Mouse (Mus musculus) midbrain, embryonic 16.5 days (tissue): ENCODE results near the gene Tpsb2. TPM values are rescaled to one million over a fixed set of nuclear protein-coding genes. Genes with fewer than 3 reads are reported as not detected.

Experiments
- polyA plus RNA-seq: library from polyadenylated mRNA; unstranded; fragments of >200 nt; fragmentation: Nextera tagmentation; extraction: Ambion mirVana; gene quantifications from 2 replicates; pipeline ENCODE4 v1.2.1, GENCODE M21; 2015

Gene Tpsb2
- polyA plus RNA-seq, 1 experiment from 2014 or later: 0.23 TPM

Other genes with a start within 250 kb of the Tpsb2 start
- 0.38 TPM in 1 of 2 replicates, not detected in the other for gene Ptx4, start 245.5 kb upstream of the Tpsb2 start, polyA plus RNA-seq
- 33.6 and 36.1 TPM in 2 replicates for gene Clcn7, start 232.9 kb upstream of the Tpsb2 start, polyA plus RNA-seq
- not detected in 2 replicates for gene Ccdc154, start 203.8 kb upstream of the Tpsb2 start, polyA plus RNA-seq
- not detected in 2 replicates for gene Gm38655, start 190.8 kb upstream of the Tpsb2 start, polyA plus RNA-seq
- 33.7 and 33.8 TPM in 2 replicates for gene BC003965, start 181.8 kb upstream of the Tpsb2 start, polyA plus RNA-seq
- 18.3 and 19.2 TPM in 2 replicates for gene Unkl, start 177.9 kb upstream of the Tpsb2 start, polyA plus RNA-seq
- 99.8 and 114 TPM in 2 replicates for gene Gnptg, start 126.2 kb upstream of the Tpsb2 start, polyA plus RNA-seq
- gene Tsr3, start 126.1 kb upstream of the Tpsb2 start, polyA plus RNA-seq: 57.4 and 61.2 TPM in 2 replicates
- gene Baiap3, start 109.9 kb upstream of the Tpsb2 start, polyA plus RNA-seq: 30.2 and 38.1 TPM in 2 replicates
- 489 and 542 TPM in 2 replicates for gene Ube2i, start 91.7 kb upstream of the Tpsb2 start, polyA plus RNA-seq
- gene Prss34, start 67.9 kb upstream of the Tpsb2 start, polyA plus RNA-seq: not detected in 2 replicates
- not detected in 2 replicates for gene Prss28, start 57.7 kb upstream of the Tpsb2 start, polyA plus RNA-seq
- not detected in 2 replicates for gene Prss29, start 47.7 kb upstream of the Tpsb2 start, polyA plus RNA-seq
- not detected in 2 replicates for gene Tpsab1, start 20.7 kb upstream of the Tpsb2 start, polyA plus RNA-seq
- 0.29 and 0.88 TPM in 2 replicates for gene Tpsg1, start 3.0 kb downstream of the Tpsb2 start, polyA plus RNA-seq
- gene Cacna1h, start 67.5 kb downstream of the Tpsb2 start, polyA plus RNA-seq: 10.0 and 11.5 TPM in 2 replicates
- gene Tekt4, start 88.3 kb downstream of the Tpsb2 start, polyA plus RNA-seq: 1.5 TPM in 2 replicates
- 0.88 and 1.4 TPM in 2 replicates for gene Sstr5, start 131.0 kb downstream of the Tpsb2 start, polyA plus RNA-seq
- 10.1 and 16.2 TPM in 2 replicates for gene Sox8, start 204.4 kb downstream of the Tpsb2 start, polyA plus RNA-seq
- 20.4 and 20.6 TPM in 2 replicates for gene Lmf1, start 212.8 kb downstream of the Tpsb2 start, polyA plus RNA-seq